Mouse (Mus musculus) limb, embryonic 10.5 days (tissue): ENCODE data around the gene She. TPM values are rescaled to one million over a fixed set of nuclear protein-coding genes. Genes with fewer than 3 reads are reported as not detected.
"Not testable (repeated sequence)": the region's sequence is repeated elsewhere in the genome, so short reads cannot be mapped to it uniquely, and the experiment has no call there.

ENCODE experiments used
- DNase-seq: peaks from one replicate; pipeline ENCODE4 v3.0.0-alpha.2; 2017; ENCODE audit warnings: low spot score
- H3K27ac ChIP-seq: fragments of 300-500 bp; sonication (generic); 2 replicates; pipeline ENCODE4 v1.5.1; 2016; ENCODE audit warnings: mild to moderate bottlenecking
- H3K27me3 ChIP-seq: fragments of 300-500 bp; sonication (generic); 2 replicates; pipeline ENCODE4 v1.6.1; 2016; ENCODE audit warnings: low read depth, mild to moderate bottlenecking; ENCODE audit not compliant: poor library complexity, severe bottlenecking
- H3K36me3 ChIP-seq: fragments of 300-500 bp; sonication (generic); 2 replicates; pipeline ENCODE4 v1.6.1; 2016; ENCODE audit warnings: mild to moderate bottlenecking, moderate library complexity
- H3K4me1 ChIP-seq: fragments of 300-500 bp; sonication (generic); 2 replicates; pipeline ENCODE4 v1.6.1; 2016
- H3K4me3 ChIP-seq: fragments of 300-500 bp; sonication (generic); 2 replicates; pipeline ENCODE4 v1.5.1; 2016; ENCODE audit warnings: mild to moderate bottlenecking, moderate library complexity
- H3K9me3 ChIP-seq: fragments of 300-500 bp; sonication (generic); replicated peaks from 2 replicates; pipeline ENCODE4 v1.6.1; 2016; ENCODE audit warnings: mild to moderate bottlenecking
- WGBS: fragments of 180-500 bp; shearing (Covaris S2); methylation state at CpG from one replicate; pipeline ENCODE4 v1.1.7; 2016; 5-methylcytosine and 5-hydroxymethylcytosine counted together
- polyA plus RNA-seq: library from polyadenylated mRNA; unstranded; fragments of >200 nt; fragmentation: Nextera tagmentation; extraction: Ambion mirVana; gene quantifications from 2 replicates; pipeline ENCODE4 v1.2.1, GENCODE M21; 2016

The She gene
- polyA plus RNA-seq, result 2.8 and 3.1 TPM in 2 replicates

- H3K9me3 ChIP-seq, result no peaks in the 10 kb centered on the region
- peak; percentile 56 for DNase-seq
- peak within 1 kb of the TSS; percentile 74 for H3K27ac ChIP-seq
- peak within 1 kb of the TSS; percentile 56 for H3K4me3 ChIP-seq
- peaks cover 79% of the 10 kb centered on the region for H3K27me3 ChIP-seq
- peaks cover 16% of the 10 kb centered on the region for H3K4me1 ChIP-seq
- no peaks in the 10 kb centered on the region for H3K36me3 ChIP-seq
- WGBS, result 2% methylated on average over 95 of the region's 96 CpGs
Measured at GRCm38 (mm10) chr3:89830815-89831591, at the start of gene She. Gene She (plus strand): TSS chr3:89831370.

- H3K9me3 ChIP-seq, result no peaks in the 10 kb centered on the region
- WGBS, result 89% methylated on average over 5 of the region's 5 CpGs
- H3K36me3 ChIP-seq, result peaks cover 73% of the 10 kb centered on the region
- H3K4me3 ChIP-seq, result no peak overlapping the region
- H3K4me1 ChIP-seq, result peaks cover 10% of the 10 kb centered on the region
- H3K27ac ChIP-seq, result no peak overlapping the region
- no peaks in the 10 kb centered on the region for H3K27me3 ChIP-seq
- DNase-seq, result no peak
Measured at GRCm38 (mm10) chr3:89781640-89782039, 49.5 kb upstream of the She start.

GRCm38 (mm10) chr3:89784991-89785753, 46.0 kb upstream of the She start:
- peak; percentile 56 for DNase-seq
- WGBS, result 24% methylated on average over 11 of the region's 11 CpGs
- Histone ChIP-seq H3K36me3 (peaks cover 37% of the 10 kb centered on the region), H3K4me1 (peaks cover 10% of the 10 kb centered on the region), H3K27ac (peak overlapping the region; percentile 61; the same call in 1 of the 2 replicates), H3K27me3 (no peaks in the 10 kb centered on the region), H3K9me3 (no peaks in the 10 kb centered on the region), H3K4me3 (no peak overlapping the region)

- no peak for DNase-seq
- WGBS, result 72% methylated on average over 6 of the region's 6 CpGs
Measured at GRCm38 (mm10) chr3:89786275-89786674, 44.9 kb upstream of the She start.

GRCm38 (mm10) chr3:89788680-89789352, 42.4 kb upstream of the She start:
- WGBS, result 79% methylated on average over 16 of the region's 16 CpGs
- DNase-seq, result peak; percentile 27
- no peak overlapping the region for H3K27ac ChIP-seq

More at GRCm38 (mm10) chr3:89786275-89786674, 44.9 kb upstream of the She start:
- Histone ChIP-seq H3K27me3 (no peaks in the 10 kb centered on the region), H3K27ac (no peak overlapping the region), H3K4me3 (no peak overlapping the region), H3K9me3 (no peaks in the 10 kb centered on the region), H3K4me1 (peaks cover 10% of the 10 kb centered on the region), H3K36me3 (peaks cover 26% of the 10 kb centered on the region)

GRCm38 (mm10) chr3:89794616-89795015, 36.6 kb upstream of the She start:
- no peak for DNase-seq
- Histone ChIP-seq H3K9me3 (no peaks in the 10 kb centered on the region), H3K27ac (no peak overlapping the region), H3K4me1 (peaks cover 5% of the 10 kb centered on the region), H3K27me3 (no peaks in the 10 kb centered on the region), H3K4me3 (no peak overlapping the region), H3K36me3 (no peaks in the 10 kb centered on the region)
- WGBS, result 75% methylated on average over 2 of the region's 2 CpGs

More at GRCm38 (mm10) chr3:89788680-89789352, 42.4 kb upstream of the She start:
- H3K4me1 ChIP-seq, result peaks cover 10% of the 10 kb centered on the region
- no peak overlapping the region for H3K4me3 ChIP-seq
- H3K27me3 ChIP-seq, result no peaks in the 10 kb centered on the region
- H3K36me3 ChIP-seq, result peaks cover under 1% of the 10 kb centered on the region; the same call in 1 of the 2 replicates
- H3K9me3 ChIP-seq, result no peaks in the 10 kb centered on the region

- H3K27ac ChIP-seq, result no peak overlapping the region
- 87% methylated on average over 5 of the region's 5 CpGs for WGBS
- H3K36me3 ChIP-seq, result no peaks in the 10 kb centered on the region
- no peak overlapping the region for H3K4me3 ChIP-seq
- peaks cover 6% of the 10 kb centered on the region for H3K4me1 ChIP-seq
- no peaks in the 10 kb centered on the region for H3K27me3 ChIP-seq
- H3K9me3 ChIP-seq, result no peaks in the 10 kb centered on the region
- DNase-seq, result no peak
Measured at GRCm38 (mm10) chr3:89795746-89796145, 35.4 kb upstream of the She start.

- Histone ChIP-seq H3K4me3 (no peak overlapping the region), H3K4me1 (peaks cover 6% of the 10 kb centered on the region), H3K27ac (no peak overlapping the region), H3K27me3 (no peaks in the 10 kb centered on the region), H3K9me3 (no peaks in the 10 kb centered on the region), H3K36me3 (no peaks in the 10 kb centered on the region)
- 49% methylated on average over 4 of the region's 4 CpGs for WGBS
- DNase-seq, result no peak
Measured at GRCm38 (mm10) chr3:89796358-89796757, 34.8 kb upstream of the She start.

- no peak overlapping the region for H3K27ac ChIP-seq
- no peak for DNase-seq
- no peaks in the 10 kb centered on the region for H3K9me3 ChIP-seq
- no peak overlapping the region for H3K4me3 ChIP-seq
- H3K36me3 ChIP-seq, result no peaks in the 10 kb centered on the region
- 86% methylated on average over 3 of the region's 3 CpGs for WGBS
- H3K4me1 ChIP-seq, result peaks cover 6% of the 10 kb centered on the region
- H3K27me3 ChIP-seq, result no peaks in the 10 kb centered on the region
Measured at GRCm38 (mm10) chr3:89798518-89798917, 32.7 kb upstream of the She start.

- peak overlapping the region; percentile 64 for H3K27ac ChIP-seq
- no peaks in the 10 kb centered on the region for H3K27me3 ChIP-seq
- peak overlapping the region; percentile 30 for H3K4me3 ChIP-seq
- WGBS, result 4% methylated on average over 13 of the region's 13 CpGs
- H3K36me3 ChIP-seq, result no peaks in the 10 kb centered on the region
- no peak for DNase-seq
- H3K4me1 ChIP-seq, result peaks cover 6% of the 10 kb centered on the region
- no peaks in the 10 kb centered on the region for H3K9me3 ChIP-seq
Measured at GRCm38 (mm10) chr3:89799476-89799875, 31.7 kb upstream of the She start.

GRCm38 (mm10) chr3:89800078-89800477, 31.1 kb upstream of the She start:
- 40% methylated on average over 3 of the region's 3 CpGs for WGBS
- not testable (repeated sequence) for H3K4me1 ChIP-seq, H3K27ac ChIP-seq, H3K27me3 ChIP-seq, DNase-seq, H3K9me3 ChIP-seq, H3K4me3 ChIP-seq, H3K36me3 ChIP-seq

- H3K27me3 ChIP-seq, result no peaks in the 10 kb centered on the region
- H3K36me3 ChIP-seq, result no peaks in the 10 kb centered on the region
- WGBS, result 58% methylated on average over 5 of the region's 5 CpGs
Measured at GRCm38 (mm10) chr3:89800774-89801506, 30.2 kb upstream of the She start.

More at GRCm38 (mm10) chr3:89800774-89801506, 30.2 kb upstream of the She start:
- no peak overlapping the region for H3K27ac ChIP-seq
- no peaks in the 10 kb centered on the region for H3K9me3 ChIP-seq
- H3K4me3 ChIP-seq, result no peak overlapping the region
- peaks cover 9% of the 10 kb centered on the region for H3K4me1 ChIP-seq
- DNase-seq, result no peak
